In genomic region chr5:52263214-52263613, GRCm38 (mm10) we compare ENCODE assay signal across 17 mouse cellular contexts.
DNase-seq lines count a peak whose midpoint lies in the region; ATAC-seq and TF ChIP-seq lines count a peak whose summit lies in the region.
"Had no signal": no experiment of that assay in that cellular context is flagged by ENCODE, and none has a peak within 500 bp of the region (broad histone marks: within the 10 kb centered on the region; RNA-seq: fewer than 3 reads in every experiment).

No protein-coding gene starts in this region.

- no peak for TF ChIP-seq CTCF in stomach, postnatal 0 days (IDR thresholded peaks at IDR 0.05; ENCODE audit: low read depth)
- no peak for TF ChIP-seq CTCF in layer of hippocampus, adult 2 months (conservative IDR thresholded peaks at IDR 0.05)

- H3K36me3 ChIP-seq in stomach, embryonic 14.5 days (ENCODE audit: control insufficient read depth, insufficient read depth, low read length) = no peaks in the 10 kb centered on the region
- no peaks in the 10 kb centered on the region for H3K36me3 ChIP-seq in stomach, postnatal 0 days (ENCODE audit: control insufficient read depth, insufficient read depth, low read length)
- H3K36me3 ChIP-seq: embryonic facial prominence, embryonic 13.5 days; forebrain, embryonic 12.5 days had no signal

- no peak overlapping the region; the same call in 1 of the 2 replicates for H3K27ac ChIP-seq in stomach, embryonic 14.5 days (ENCODE audit: low read length)
- no peak overlapping the region for H3K27ac ChIP-seq in stomach, postnatal 0 days (replicated peaks)
- H3K27ac ChIP-seq in layer of hippocampus, adult 2 months = no peak overlapping the region
- H3K27ac ChIP-seq: embryonic facial prominence, embryonic 13.5 days; forebrain, embryonic 12.5 days; heart, adult 2 months; liver, embryonic 14.5 days had no signal

- intact Hi-C loops in left cerebral cortex, postnatal 36 days (cut with DNase I) = no loop called here

- H3K9ac ChIP-seq in stomach, embryonic 14.5 days (replicated peaks; ENCODE audit: low read depth, low read length) = no peak overlapping the region
- H3K9ac ChIP-seq in stomach, postnatal 0 days (ENCODE audit: low read length) = no peak overlapping the region
- H3K9ac ChIP-seq: embryonic facial prominence, embryonic 13.5 days; forebrain, embryonic 12.5 days; liver, embryonic 14.5 days had no signal

- H3K4me1 ChIP-seq in stomach, embryonic 14.5 days (ENCODE audit: control insufficient read depth, insufficient read depth, low read length) = no peaks in the 10 kb centered on the region
- H3K4me1 ChIP-seq in stomach, postnatal 0 days (replicated peaks; ENCODE audit: control insufficient read depth, insufficient read depth) = no peaks in the 10 kb centered on the region
- H3K4me1 ChIP-seq: embryonic facial prominence, embryonic 13.5 days; forebrain, embryonic 12.5 days had no signal

- TF ChIP-seq EP300 in stomach, postnatal 0 days (optimal IDR thresholded peaks at IDR 0.05) = no peak

- 40% methylated on average over 11 of the region's 11 CpGs for WGBS in stomach, embryonic 14.5 days
- 42% methylated on average over 11 of the region's 11 CpGs for WGBS in stomach, postnatal 0 days

- peak; percentile 72; the same call in 1 of the 2 replicates for ATAC-seq in stomach, embryonic 14.5 days (ENCODE audit: insufficient number of reproducible peaks, insufficient read depth, low FRiP score, low read depth)
- ATAC-seq in stomach, postnatal 0 days (ENCODE audit: low FRiP score, low TSS enrichment) = no peak
- no peak for ATAC-seq in inflammation-experienced regulatory T-cells, adult 6 months

- H3K4me3 ChIP-seq in stomach, embryonic 14.5 days (ENCODE audit: low read depth, low read length) = no peak overlapping the region
- H3K4me3 ChIP-seq in stomach, postnatal 0 days (ENCODE audit: low read depth, low read length) = no peak overlapping the region
- no peak overlapping the region for H3K4me3 ChIP-seq in layer of hippocampus, adult 2 months
- H3K4me3 ChIP-seq: embryonic facial prominence, embryonic 13.5 days; forebrain, embryonic 12.5 days; heart, adult 2 months had no signal

- no peak overlapping the region for H3K4me2 ChIP-seq in stomach, embryonic 14.5 days (replicated peaks; ENCODE audit: low read depth, low read length)
- no peak overlapping the region for H3K4me2 ChIP-seq in stomach, postnatal 0 days (replicated peaks; ENCODE audit: low read depth)
- H3K4me2 ChIP-seq: embryonic facial prominence, embryonic 13.5 days; forebrain, embryonic 12.5 days had no signal

- no peak for DNase-seq in stomach, postnatal 0 days (ENCODE audit: low spot score)
- DNase-seq in layer of hippocampus, adult 2 months (ENCODE audit: low spot score in 2 of 2) = peak; percentile 32 to 57
- peak; percentile 49 to 56 for DNase-seq in left cerebral cortex, postnatal 36 days (ENCODE audit: low spot score in 2 of 2)
- peak; percentile 4 for DNase-seq in yolk sac, embryonic 10.5 days (ENCODE audit: low spot score)
- DNase-seq in adrenal gland, postnatal 10 days = no peak
- no peak for DNase-seq in thymus, postnatal 10 days (ENCODE audit: low spot score in 2 of 2)
- DNase-seq: cerebellum, postnatal 25 days; heart, adult 2 months; heart, postnatal 36 days; kidney, adult 2 months; lung, postnatal 36 days; midbrain, embryonic 14.5 days had no signal

- no peaks in the 10 kb centered on the region; the same call in 1 of the 2 replicates for H3K9me3 ChIP-seq in stomach, embryonic 14.5 days (ENCODE audit: control insufficient read depth, low read depth, low read length)
- no peaks in the 10 kb centered on the region for H3K9me3 ChIP-seq in stomach, postnatal 0 days (ENCODE audit: control insufficient read depth, low read length)
- H3K9me3 ChIP-seq: forebrain, embryonic 12.5 days had no signal

- no peaks in the 10 kb centered on the region for H3K27me3 ChIP-seq in stomach, embryonic 14.5 days (ENCODE audit: control insufficient read depth, insufficient read depth, low read length)
- no peaks in the 10 kb centered on the region for H3K27me3 ChIP-seq in stomach, postnatal 0 days (ENCODE audit: control insufficient read depth, insufficient read depth, low read length)
- H3K27me3 ChIP-seq: embryonic facial prominence, embryonic 13.5 days; forebrain, embryonic 12.5 days had no signal

Comparison
In these comparisons a context has a peak if more than half of its experiments do, and no peak if none do; other contexts are left out.
1. DNase-seq: peak in layer of hippocampus, adult 2 months (2 of 2), left cerebral cortex, postnatal 36 days (2 of 2) and yolk sac, embryonic 10.5 days (single experiment); none in stomach, postnatal 0 days (single experiment), adrenal gland, postnatal 10 days (single experiment) and thymus, postnatal 10 days (0 of 2).